Comparison of ENCODE assay signal across 7 mouse cellular contexts in genomic region chr4:136052060-136052459, GRCm38 (mm10). TPM values are rescaled to one million over a fixed set of nuclear protein-coding genes. Genes with fewer than 3 reads are reported as not detected.
DNase-seq lines count a peak whose midpoint lies in the region; ATAC-seq and TF ChIP-seq lines count a peak whose summit lies in the region.

No protein-coding gene starts in this region.

- no peak for ATAC-seq in megakaryocyte, adult 5-6 weeks (ENCODE audit: poor library complexity, severe bottlenecking)
- ATAC-seq in limb, embryonic 13.5 days (ENCODE audit: low FRiP score, low read depth): no peak
- ATAC-seq in stomach, embryonic 16.5 days (ENCODE audit: insufficient read depth, low FRiP score): no peak

- H3K9ac ChIP-seq in limb, embryonic 13.5 days: peak overlapping the region; percentile 99
- H3K9ac ChIP-seq in stomach, embryonic 16.5 days (ENCODE audit: low read length): peak overlapping the region; percentile 98

- 4% methylated on average over 3 of the region's 3 CpGs for WGBS in limb, embryonic 13.5 days
- WGBS in stomach, embryonic 16.5 days: 1% methylated on average over 3 of the region's 3 CpGs

- 0 out of 2 replicates have a peak, but pooled peaks have one; percentile 32 for TF ChIP-seq POLR2A in embryonic fibroblast, embryonic 13.5 days (IDR thresholded peaks at IDR 0.05; ENCODE audit: low read depth, low read length)

- peaks cover 7% of the 10 kb centered on the region for H3K27me3 ChIP-seq in megakaryocyte, embryonic 14.5 days (replicated peaks)
- no peaks in the 10 kb centered on the region for H3K27me3 ChIP-seq in limb, embryonic 13.5 days
- no peaks in the 10 kb centered on the region for H3K27me3 ChIP-seq in stomach, embryonic 16.5 days (ENCODE audit: control insufficient read depth, insufficient read depth, low read length)

- peak overlapping the region; percentile 98 for H3K4me3 ChIP-seq in megakaryocyte, embryonic 14.5 days (replicated peaks)
- peak overlapping the region; percentile 99 for H3K4me3 ChIP-seq in embryonic fibroblast, embryonic 13.5 days (ENCODE audit: insufficient read depth, low read length)
- peak overlapping the region; percentile 99 for H3K4me3 ChIP-seq in limb, embryonic 13.5 days
- H3K4me3 ChIP-seq in stomach, embryonic 16.5 days (replicated peaks; ENCODE audit: low read length): peak overlapping the region; percentile 77

- no peak overlapping the region for H3K27ac ChIP-seq in embryonic fibroblast, embryonic 13.5 days (ENCODE audit: insufficient read depth, low read length)
- H3K27ac ChIP-seq in limb, embryonic 13.5 days: 0 out of 2 replicates have a peak overlapping the region, but pooled peaks have one; percentile 22
- H3K27ac ChIP-seq in stomach, embryonic 16.5 days (ENCODE audit: low read length): 0 out of 2 replicates have a peak overlapping the region, but pooled peaks have one; percentile 20

- no peaks in the 10 kb centered on the region for H3K9me3 ChIP-seq in megakaryocyte, embryonic 14.5 days
- no peaks in the 10 kb centered on the region for H3K9me3 ChIP-seq in limb, embryonic 13.5 days
- no peaks in the 10 kb centered on the region for H3K9me3 ChIP-seq in stomach, embryonic 16.5 days (replicated peaks; ENCODE audit: control insufficient read depth, low read length)

- no peak for TF ChIP-seq CTCF in embryonic fibroblast, embryonic 13.5 days (IDR thresholded peaks at IDR 0.05; ENCODE audit: borderline replicate concordance, insufficient read depth, low read length)

- no peak for DNase-seq in adrenal gland, postnatal 4 days (ENCODE audit: low spot score in 2 of 2)
- no peak for DNase-seq in embryo, embryonic 9.5 days (ENCODE audit: extremely low spot score)

- H3K4me1 ChIP-seq in megakaryocyte, embryonic 14.5 days: peaks cover 57% of the 10 kb centered on the region
- peaks cover 9% of the 10 kb centered on the region; the same call in 1 of the 2 replicates for H3K4me1 ChIP-seq in embryonic fibroblast, embryonic 13.5 days (ENCODE audit: control insufficient read depth, insufficient read depth, low read length)
- peaks cover 20% of the 10 kb centered on the region for H3K4me1 ChIP-seq in limb, embryonic 13.5 days
- H3K4me1 ChIP-seq in stomach, embryonic 16.5 days (ENCODE audit: control insufficient read depth, insufficient read depth, low read length): peaks cover 19% of the 10 kb centered on the region

- H3K4me2 ChIP-seq in limb, embryonic 13.5 days (replicated peaks): peak overlapping the region; percentile 95
- H3K4me2 ChIP-seq in stomach, embryonic 16.5 days (ENCODE audit: low read depth, low read length): peak overlapping the region; percentile 94

- peaks cover 50% of the 10 kb centered on the region for H3K36me3 ChIP-seq in megakaryocyte, embryonic 14.5 days (replicated peaks; ENCODE audit: low read length)
- peaks cover 50% of the 10 kb centered on the region for H3K36me3 ChIP-seq in limb, embryonic 13.5 days
- peaks cover 25% of the 10 kb centered on the region for H3K36me3 ChIP-seq in stomach, embryonic 16.5 days (ENCODE audit: control insufficient read depth, insufficient read depth, low read length)

RNA-seq across cellular contexts. Expression of gene Rpl11, which starts 1.2 kb away (rescaled TPM):
- polyA plus RNA-seq in megakaryocyte, embryonic 14.5 days (2012; ENCODE audit: insufficient read depth, low replicate concordance): 414 and 1,524 TPM in 2 replicates
- total RNA-seq in megakaryocyte, adult 5-6 weeks (2015): 1,014 and 1,023 TPM in 2 replicates
- total RNA-seq in megakaryocyte, adult 5-6 weeks (2017): 540 and 557 TPM in 2 replicates
- 1,040 and 1,174 TPM in 2 replicates for polyA plus RNA-seq in embryonic fibroblast, embryonic 13.5 days (2011; ENCODE audit: insufficient read length, low read depth, missing spikeins)
- polyA plus RNA-seq in limb, embryonic 13.5 days (2015; fragmentation: Nextera tagmentation; extraction: Ambion mirVana): 481 and 500 TPM in 2 replicates
- polyA plus RNA-seq in stomach, embryonic 16.5 days (2015; fragmentation: Nextera tagmentation; extraction: Ambion mirVana): 352 and 411 TPM in 2 replicates
- total RNA-seq in adrenal gland, postnatal 4 days (2021): 100 to 1,000 TPM; 700 to 707 TPM

RNA-seq across cellular contexts. Expression of gene Eloa, which starts 30.5 kb away (rescaled TPM):
- 3.7 and 4.5 TPM in 2 replicates for polyA plus RNA-seq in megakaryocyte, embryonic 14.5 days (2012; ENCODE audit: insufficient read depth, low replicate concordance)
- total RNA-seq in megakaryocyte, adult 5-6 weeks (2015): 61.0 and 62.7 TPM in 2 replicates
- total RNA-seq in megakaryocyte, adult 5-6 weeks (2017): 63.0 and 68.6 TPM in 2 replicates
- polyA plus RNA-seq in embryonic fibroblast, embryonic 13.5 days (2011; ENCODE audit: insufficient read length, low read depth, missing spikeins): 39.8 and 43.8 TPM in 2 replicates
- 41.1 and 45.1 TPM in 2 replicates for polyA plus RNA-seq in limb, embryonic 13.5 days (2015; fragmentation: Nextera tagmentation; extraction: Ambion mirVana)
- polyA plus RNA-seq in stomach, embryonic 16.5 days (2015; fragmentation: Nextera tagmentation; extraction: Ambion mirVana): 41.0 and 44.2 TPM in 2 replicates
- total RNA-seq in adrenal gland, postnatal 4 days (2021): 10 to 100 TPM; 50.6 to 50.7 TPM
